Mouse (Mus musculus) kidney, postnatal 4 days (tissue): ENCODE data around the gene Prkn.
"Not testable (repeated sequence)": the region's sequence is repeated elsewhere in the genome, so short reads cannot be mapped to it uniquely, and the experiment has no call there.

Experiments used
- DNase-seq, 2 experiments: peaks; one replicate each; pipeline ENCODE4 v3.0.0; 2021; ENCODE audit warnings: mixed read lengths in 2 of 2

Gene Prkn

GRCm38 (mm10) chr17:11156119-11156518 is 315.9 kb downstream of the Prkn start:
- DNase-seq: no peak

GRCm38 (mm10) chr17:11157536-11157935 is 317.4 kb downstream of the Prkn start:
- no peak for DNase-seq

- no peak for DNase-seq
Measured at GRCm38 (mm10) chr17:11161436-11161835, 321.3 kb downstream of the Prkn start.

- no peak for DNase-seq
Measured at GRCm38 (mm10) chr17:11162770-11163169, 322.6 kb downstream of the Prkn start.

GRCm38 (mm10) chr17:11187356-11187755 is 347.2 kb downstream of the Prkn start:
- DNase-seq: no peak

- DNase-seq: no peak
Measured at GRCm38 (mm10) chr17:11188494-11188893, 348.3 kb downstream of the Prkn start.

- no peak for DNase-seq
Measured at GRCm38 (mm10) chr17:11190306-11190705, 350.1 kb downstream of the Prkn start.

- no peak for DNase-seq
Measured at GRCm38 (mm10) chr17:11198134-11198533, 357.9 kb downstream of the Prkn start.

GRCm38 (mm10) chr17:11209063-11209462 is 368.9 kb downstream of the Prkn start:
- not testable (repeated sequence) for DNase-seq

- DNase-seq: no peak
Measured at GRCm38 (mm10) chr17:11211006-11211405, 370.8 kb downstream of the Prkn start.

- DNase-seq: no peak
Measured at GRCm38 (mm10) chr17:11211591-11211990, 371.4 kb downstream of the Prkn start.

GRCm38 (mm10) chr17:11213689-11214088 is 373.5 kb downstream of the Prkn start:
- no peak for DNase-seq

- no peak for DNase-seq
Measured at GRCm38 (mm10) chr17:11229011-11229410, 388.8 kb downstream of the Prkn start.

- peak in 1 of 2 experiments; percentile 13 for DNase-seq
Measured at GRCm38 (mm10) chr17:11229426-11229825, 389.2 kb downstream of the Prkn start.

GRCm38 (mm10) chr17:11230604-11231395 is 390.6 kb downstream of the Prkn start:
- DNase-seq: peak; percentile 41 to 53

- DNase-seq: no peak
Measured at GRCm38 (mm10) chr17:11235273-11235672, 395.1 kb downstream of the Prkn start.

- DNase-seq: peak; percentile 25 to 59
Measured at GRCm38 (mm10) chr17:11245040-11245439, 404.9 kb downstream of the Prkn start.

GRCm38 (mm10) chr17:11249216-11249615 is 409.0 kb downstream of the Prkn start:
- DNase-seq: no peak

GRCm38 (mm10) chr17:11260663-11261062 is 420.5 kb downstream of the Prkn start:
- DNase-seq: no peak

- DNase-seq: no peak
Measured at GRCm38 (mm10) chr17:11261679-11262078, 421.5 kb downstream of the Prkn start.

- no peak for DNase-seq
Measured at GRCm38 (mm10) chr17:11267951-11268350, 427.8 kb downstream of the Prkn start.

- no peak for DNase-seq
Measured at GRCm38 (mm10) chr17:11270179-11270578, 430.0 kb downstream of the Prkn start.

GRCm38 (mm10) chr17:11271876-11272275 is 431.7 kb downstream of the Prkn start:
- no peak for DNase-seq

GRCm38 (mm10) chr17:11284246-11284645 is 444.1 kb downstream of the Prkn start:
- DNase-seq: no peak

- no peak for DNase-seq
Measured at GRCm38 (mm10) chr17:11290183-11290582, 450.0 kb downstream of the Prkn start.
